Mouse (Mus musculus) C2C12 (cell line): Measurements from ENCODE around the gene Rbfox3. TPM values are rescaled to one million over a fixed set of nuclear protein-coding genes. Genes with fewer than 3 reads are reported as not detected.

Experiments used
- H3K27me3 ChIP-seq: one replicate; pipeline ENCODE4 v1.6.1; 2011; ENCODE audit not compliant: control insufficient read depth, insufficient read depth, insufficient read length
- H3K36me3 ChIP-seq: one replicate; pipeline ENCODE4 v1.6.1; 2011; ENCODE audit not compliant: control insufficient read depth, insufficient read depth
- H3K4me3 ChIP-seq: one replicate; pipeline ENCODE4 v1.5.1; 2011; ENCODE audit warnings: mild to moderate bottlenecking, control low read depth; ENCODE audit not compliant: poor library complexity, insufficient read depth, severe bottlenecking
- H3K79me2 ChIP-seq: one replicate; pipeline ENCODE4 v1.6.1; 2011; ENCODE audit not compliant: control insufficient read depth, insufficient read depth
- H3K79me3 ChIP-seq: one replicate; pipeline ENCODE4 v1.6.1; 2011; ENCODE audit warnings: low read depth, control low read depth
- H3ac ChIP-seq: one replicate; pipeline ENCODE3; 2011; ENCODE audit warnings: low read depth; ENCODE audit not compliant: control insufficient read depth, insufficient read length
- CEBPB ChIP-seq: IDR thresholded peaks from one replicate; pipeline ENCODE4 v1.6.1; 2011; ENCODE audit warnings: low read depth, mild to moderate bottlenecking, control low read depth, moderate library complexity
- CTCF ChIP-seq: IDR thresholded peaks from one replicate; pipeline ENCODE4 v1.5.1; 2011; ENCODE audit not compliant: control insufficient read depth, insufficient read depth, insufficient read length
- FOSL1 ChIP-seq: IDR thresholded peaks from one replicate; pipeline ENCODE4 v1.8.0; 2011; ENCODE audit warnings: mild to moderate bottlenecking, low read length; ENCODE audit not compliant: poor library complexity, insufficient read depth, severe bottlenecking
- MAX ChIP-seq: IDR thresholded peaks from one replicate; pipeline ENCODE4 v1.6.1; 2011; ENCODE audit warnings: mild to moderate bottlenecking, control low read depth
- MYOD1 ChIP-seq: IDR thresholded peaks from one replicate; pipeline ENCODE4 v1.6.1; 2011; ENCODE audit warnings: low read depth; ENCODE audit not compliant: control insufficient read depth, insufficient read length
- MYOG ChIP-seq: IDR thresholded peaks from one replicate; pipeline ENCODE4 v1.6.1; 2011; ENCODE audit not compliant: control insufficient read depth, insufficient read length; ENCODE audit errors: extremely low read depth
- USF1 ChIP-seq: IDR thresholded peaks from one replicate; pipeline ENCODE4 v1.6.1; 2011; ENCODE audit warnings: low read depth, mild to moderate bottlenecking, control low read depth, moderate library complexity
- polyA plus RNA-seq: library from polyadenylated mRNA; unstranded; fragments of >200 nt; fragmentation: generic; extraction: Trizol; gene quantifications from one replicate; pipeline ENCODE4 v1.2.1, GENCODE M21; 2012; ENCODE audit warnings: missing spikeins

Gene Rbfox3
- polyA plus RNA-seq, 1 experiment, result not detected

- H3K4me3 ChIP-seq, result no peak overlapping the region
- TF ChIP-seq CTCF (no peak), MAX (no peak), MYOD1 (no peak), USF1 (no peak), FOSL1 (no peak), MYOG (no peak), CEBPB (no peak)
- peaks cover 36% of the 10 kb centered on the region for H3K27me3 ChIP-seq
- H3K36me3 ChIP-seq, result no peaks in the 10 kb centered on the region
- no peaks in the 10 kb centered on the region for H3K79me3 ChIP-seq
- H3ac ChIP-seq, result no peak overlapping the region
- H3K79me2 ChIP-seq, result no peaks in the 10 kb centered on the region
Observed at GRCm38 (mm10) chr11:118455788-118456187, 455.6 kb downstream of the Rbfox3 start.

- no peaks in the 10 kb centered on the region for H3K79me2 ChIP-seq
- no peaks in the 10 kb centered on the region for H3K79me3 ChIP-seq
- no peaks in the 10 kb centered on the region for H3K36me3 ChIP-seq
- TF ChIP-seq MAX (no peak), FOSL1 (no peak), CTCF (no peak), MYOD1 (no peak), MYOG (no peak), CEBPB (no peak), USF1 (no peak)
- H3ac ChIP-seq, result no peak overlapping the region
- H3K27me3 ChIP-seq, result peaks cover 53% of the 10 kb centered on the region
- no peak overlapping the region for H3K4me3 ChIP-seq
Observed at GRCm38 (mm10) chr11:118453886-118454671, 457.3 kb downstream of the Rbfox3 start.

- no peaks in the 10 kb centered on the region for H3K79me2 ChIP-seq
- no peak overlapping the region for H3K4me3 ChIP-seq
- H3ac ChIP-seq, result no peak overlapping the region
- TF ChIP-seq CEBPB, result no peak
- no peak for TF ChIP-seq FOSL1
- no peak for TF ChIP-seq MAX
- no peak for TF ChIP-seq CTCF
- TF ChIP-seq MYOG, result no peak
- H3K79me3 ChIP-seq, result no peaks in the 10 kb centered on the region
- H3K27me3 ChIP-seq, result peaks cover 63% of the 10 kb centered on the region
- no peaks in the 10 kb centered on the region for H3K36me3 ChIP-seq
Observed at GRCm38 (mm10) chr11:118452955-118453354, 458.4 kb downstream of the Rbfox3 start.

GRCm38 (mm10) chr11:118451211-118451610, 460.2 kb downstream of the Rbfox3 start:
- no peaks in the 10 kb centered on the region for H3K36me3 ChIP-seq
- TF ChIP-seq MAX (no peak), CTCF (no peak), FOSL1 (no peak), MYOD1 (no peak), MYOG (no peak), CEBPB (no peak), USF1 (no peak)
- H3ac ChIP-seq, result no peak overlapping the region
- no peaks in the 10 kb centered on the region for H3K79me3 ChIP-seq
- H3K4me3 ChIP-seq, result no peak overlapping the region
- no peaks in the 10 kb centered on the region for H3K79me2 ChIP-seq
- H3K27me3 ChIP-seq, result peaks cover 62% of the 10 kb centered on the region

- TF ChIP-seq CEBPB, result no peak
- TF ChIP-seq MAX, result no peak
- TF ChIP-seq MYOD1, result no peak
- no peak for TF ChIP-seq FOSL1
- TF ChIP-seq CTCF, result no peak
- no peak for TF ChIP-seq USF1
- TF ChIP-seq MYOG, result no peak
- Histone ChIP-seq H3K27me3 (peaks cover 57% of the 10 kb centered on the region), H3ac (no peak overlapping the region), H3K79me3 (no peaks in the 10 kb centered on the region), H3K36me3 (no peaks in the 10 kb centered on the region), H3K79me2 (no peaks in the 10 kb centered on the region), H3K4me3 (no peak overlapping the region)
Observed at GRCm38 (mm10) chr11:118448385-118448784, 463.0 kb downstream of the Rbfox3 start.

GRCm38 (mm10) chr11:118447346-118447745, 464.1 kb downstream of the Rbfox3 start:
- no peak overlapping the region for H3K4me3 ChIP-seq
- H3K36me3 ChIP-seq, result no peaks in the 10 kb centered on the region
- H3K79me3 ChIP-seq, result no peaks in the 10 kb centered on the region
- H3ac ChIP-seq, result no peak overlapping the region
- H3K27me3 ChIP-seq, result peaks cover 58% of the 10 kb centered on the region
- TF ChIP-seq USF1 (no peak), CEBPB (no peak), MYOD1 (no peak), FOSL1 (no peak), CTCF (no peak), MYOG (no peak), MAX (no peak)
- H3K79me2 ChIP-seq, result no peaks in the 10 kb centered on the region
